15 mouse cellular contexts compared by ENCODE assay signal in the genomic region with DNA sequence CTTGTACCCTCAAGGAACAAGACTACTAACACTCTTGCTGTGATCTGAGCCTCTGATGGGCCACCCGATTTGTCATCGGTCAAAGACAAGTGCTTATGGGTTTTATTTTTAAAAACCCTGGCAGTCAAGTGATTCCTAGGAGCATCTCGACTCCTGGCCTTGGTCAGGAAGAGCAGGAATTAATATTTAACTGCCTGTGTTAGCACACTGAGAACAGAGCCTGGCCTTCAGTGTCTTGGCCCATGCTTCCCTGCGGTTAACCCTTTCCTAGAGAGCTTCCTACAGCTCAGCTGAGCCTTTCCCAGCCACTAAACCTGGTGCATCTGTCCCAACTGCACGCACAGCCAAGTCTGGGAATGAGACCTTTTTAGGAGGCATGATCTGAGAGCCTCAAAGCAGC. TPM values are rescaled to one million over a fixed set of nuclear protein-coding genes. Genes with fewer than 3 reads are reported as not detected.
DNase-seq lines count a peak whose midpoint lies in the region; ATAC-seq lines count a peak whose summit lies in the region.
"Had no signal": no experiment of that assay in that cellular context is flagged by ENCODE, and none has a peak within 500 bp of the region (broad histone marks: within the 10 kb centered on the region; RNA-seq: fewer than 3 reads in every experiment).

No protein-coding gene starts in this region.

- ATAC-seq in intestine, embryonic 14.5 days (replicated peaks; ENCODE audit: low FRiP score, low TSS enrichment, low read depth) = peak; percentile 56
- ATAC-seq: forebrain, embryonic 13.5 days; liver, postnatal 0 days had no signal

- H3K4me3 ChIP-seq in intestine, embryonic 14.5 days (ENCODE audit: low read depth, low read length) = no peak overlapping the region
- no peak overlapping the region for H3K4me3 ChIP-seq in limb, embryonic 10.5 days
- H3K4me3 ChIP-seq: forebrain, embryonic 13.5 days; heart, embryonic 12.5 days; midbrain, embryonic 12.5 days had no signal

- H3K9ac ChIP-seq in intestine, embryonic 14.5 days (ENCODE audit: low read length) = no peak overlapping the region
- H3K9ac ChIP-seq: forebrain, embryonic 13.5 days; heart, embryonic 12.5 days; liver, postnatal 0 days; midbrain, embryonic 12.5 days had no signal

- no peak overlapping the region for H3K4me2 ChIP-seq in intestine, embryonic 14.5 days (ENCODE audit: low read length)
- H3K4me2 ChIP-seq: forebrain, embryonic 13.5 days; heart, embryonic 12.5 days; midbrain, embryonic 12.5 days had no signal

- peaks cover 31% of the 10 kb centered on the region for H3K4me1 ChIP-seq in intestine, embryonic 14.5 days (replicated peaks; ENCODE audit: control insufficient read depth, insufficient read depth, low read length)
- H3K4me1 ChIP-seq in limb, embryonic 10.5 days = peaks cover 22% of the 10 kb centered on the region

- H3K27ac ChIP-seq in intestine, embryonic 14.5 days (ENCODE audit: low read depth) = peak overlapping the region; percentile 24
- H3K27ac ChIP-seq in limb, embryonic 10.5 days = no peak overlapping the region
- H3K27ac ChIP-seq: forebrain, embryonic 13.5 days; macrophage; midbrain, embryonic 12.5 days had no signal

- WGBS in intestine, embryonic 14.5 days = 60% methylated on average over 5 of the region's 5 CpGs
- WGBS in limb, embryonic 10.5 days = 86% methylated on average over 5 of the region's 5 CpGs

- DNase-seq in kidney, adult 11 months = peak; percentile 44
- no peak for DNase-seq in kidney, postnatal 10 days
- no peak for DNase-seq in intestine, embryonic 14.5 days (ENCODE audit: low spot score)
- peak; percentile 42 for DNase-seq in kidney, adult 18-20 months
- peak; percentile 37 for DNase-seq in kidney, postnatal 14 days
- no peak for DNase-seq in limb, embryonic 10.5 days (ENCODE audit: low spot score)
- DNase-seq in thymus, postnatal 0 days (ENCODE audit: low spot score) = no peak
- DNase-seq: cerebellum, postnatal 14 days; layer of hippocampus, adult 9-11 months; liver, postnatal 0 days; thymus, postnatal 36 days had no signal

- peaks cover 24% of the 10 kb centered on the region for H3K36me3 ChIP-seq in intestine, embryonic 14.5 days (ENCODE audit: control insufficient read depth, insufficient read depth, low read length)
- H3K36me3 ChIP-seq in limb, embryonic 10.5 days = no peaks in the 10 kb centered on the region
- H3K36me3 ChIP-seq: midbrain, embryonic 12.5 days had no signal

- no peaks in the 10 kb centered on the region for H3K9me3 ChIP-seq in intestine, embryonic 14.5 days (ENCODE audit: control insufficient read depth, low read length)
- H3K9me3 ChIP-seq in limb, embryonic 10.5 days (replicated peaks) = no peaks in the 10 kb centered on the region
- H3K9me3 ChIP-seq: forebrain, embryonic 13.5 days; heart, embryonic 12.5 days; midbrain, embryonic 12.5 days had no signal

- no peaks in the 10 kb centered on the region for H3K27me3 ChIP-seq in intestine, embryonic 14.5 days (replicated peaks; ENCODE audit: control insufficient read depth, insufficient read depth, low read length)
- no peaks in the 10 kb centered on the region for H3K27me3 ChIP-seq in limb, embryonic 10.5 days (ENCODE audit: low read depth, poor library complexity, severe bottlenecking)
- H3K27me3 ChIP-seq: forebrain, embryonic 13.5 days; heart, embryonic 12.5 days; midbrain, embryonic 12.5 days had no signal

RNA-seq across cellular contexts. Expression of a gene that starts 48.1 kb away (rescaled TPM):
- 23.2 and 26.4 TPM in 2 replicates for polyA plus RNA-seq in intestine, embryonic 14.5 days (2014; fragmentation: Nextera tagmentation; extraction: Ambion mirVana)
- polyA plus RNA-seq in limb, embryonic 10.5 days (2016; fragmentation: Nextera tagmentation; extraction: Ambion mirVana) = 7.9 and 10.8 TPM in 2 replicates
- polyA plus RNA-seq in thymus, postnatal 0 days (2015; fragmentation: Nextera tagmentation; extraction: Ambion mirVana) = 5.5 and 7.5 TPM in 2 replicates

Comparison
In these comparisons a context has a peak if more than half of its experiments do, and no peak if none do; other contexts are left out.
1. DNase-seq: peak in kidney, adult 11 months (single experiment), kidney, adult 18-20 months (single experiment) and kidney, postnatal 14 days (single experiment); none in kidney, postnatal 10 days (single experiment), intestine, embryonic 14.5 days (single experiment), limb, embryonic 10.5 days (single experiment) and thymus, postnatal 0 days (single experiment).